Mouse (Mus musculus): Measurements from ENCODE around the gene Fndc11. TPM values are rescaled to one million over a fixed set of nuclear protein-coding genes. Genes with fewer than 3 reads are reported as not detected.
A peak's percentile ranks its signal among the peaks of the same experiment; 100 is the strongest.

The Fndc11 gene
- polyA plus RNA-seq, 1 experiment from 2014 or later: 0.59 TPM

- Histone ChIP-seq H3K4me1 (ENCODE audit: insufficient read depth, low read length) (no peaks in the 10 kb centered on the region), H3K9me3 (ENCODE audit: low read length) (no peaks in the 10 kb centered on the region), H3K9ac (replicated peaks; ENCODE audit: low read length) (no peak overlapping the region), H3K4me2 (replicated peaks; ENCODE audit: low read depth, low read length) (no peak overlapping the region), H3K27me3 (ENCODE audit: insufficient read depth, low read length) (no peaks in the 10 kb centered on the region), H3K36me3 (ENCODE audit: insufficient read depth, low read length) (no peaks in the 10 kb centered on the region; the same call in 1 of the 2 replicates), H3K27ac (ENCODE audit: low read length) (no peak overlapping the region), H3K4me3 (ENCODE audit: low read length) (no peak overlapping the region)
- WGBS: 84% methylated on average over 23 of the region's 23 CpGs
- ATAC-seq (ENCODE audit: low FRiP score, low TSS enrichment): no peak
These were observed 16.1 kb downstream of the Fndc11 start for GRCm38 (mm10) chr2:181235681-181236566.

DNA sequence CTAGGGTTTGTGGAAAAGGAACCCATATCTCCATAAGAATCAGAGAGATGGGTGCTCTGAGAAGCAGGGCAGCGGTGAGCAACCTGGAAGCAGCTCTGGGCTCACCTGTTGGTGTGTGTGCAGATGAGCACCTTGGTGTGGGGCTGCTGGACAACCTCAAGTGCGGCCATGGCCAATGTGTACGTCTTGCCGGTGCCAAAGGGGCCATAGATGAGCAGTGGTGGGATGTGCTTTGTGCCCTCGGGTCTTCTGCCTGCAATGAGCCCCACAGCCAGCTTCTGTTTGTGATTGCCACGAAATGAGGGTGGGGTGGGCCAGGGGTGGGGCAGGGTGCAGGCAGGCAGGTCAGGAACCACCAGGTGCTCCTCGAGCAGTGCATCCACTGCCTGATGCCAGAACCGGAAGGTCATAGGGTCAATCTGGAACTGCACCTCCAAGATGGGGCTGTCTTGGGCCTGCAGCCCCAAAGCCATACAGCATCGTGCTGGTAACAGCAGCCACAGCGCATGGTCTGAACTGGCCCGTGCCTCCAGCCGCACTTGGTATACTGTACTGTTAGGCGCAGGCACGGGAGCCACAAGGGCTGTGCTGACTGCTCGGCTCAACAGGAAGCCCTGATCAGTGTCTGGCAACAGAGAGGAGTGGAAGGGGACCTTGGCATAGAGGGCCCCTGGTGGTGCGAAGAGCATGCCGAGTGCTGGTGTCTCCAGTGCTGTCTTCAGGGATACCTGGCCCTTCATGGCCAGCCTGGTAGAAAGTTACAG, 17.6 kb downstream of the Fndc11 start:
- Histone ChIP-seq H3K27me3 (ENCODE audit: insufficient read depth, low read length) (no peaks in the 10 kb centered on the region), H3K4me3 (ENCODE audit: low read length) (no peak overlapping the region), H3K27ac (ENCODE audit: low read length) (no peak overlapping the region), H3K9me3 (ENCODE audit: low read length) (no peaks in the 10 kb centered on the region), H3K4me1 (ENCODE audit: insufficient read depth, low read length) (peaks cover 9% of the 10 kb centered on the region; the same call in 1 of the 2 replicates), H3K36me3 (ENCODE audit: insufficient read depth, low read length) (no peaks in the 10 kb centered on the region; the same call in 1 of the 2 replicates), H3K9ac (replicated peaks; ENCODE audit: low read length) (no peak overlapping the region), H3K4me2 (replicated peaks; ENCODE audit: low read depth, low read length) (no peak overlapping the region)
- ATAC-seq (ENCODE audit: low FRiP score, low TSS enrichment): no peak
- WGBS: 90% methylated on average over 17 of the region's 17 CpGs

- Histone ChIP-seq H3K27me3 (ENCODE audit: insufficient read depth, low read length) (no peaks in the 10 kb centered on the region), H3K4me1 (ENCODE audit: insufficient read depth, low read length) (peaks cover 9% of the 10 kb centered on the region; the same call in 1 of the 2 replicates), H3K4me3 (ENCODE audit: low read length) (no peak overlapping the region), H3K27ac (ENCODE audit: low read length) (no peak overlapping the region), H3K9ac (replicated peaks; ENCODE audit: low read length) (no peak overlapping the region), H3K36me3 (ENCODE audit: insufficient read depth, low read length) (no peaks in the 10 kb centered on the region; the same call in 1 of the 2 replicates), H3K4me2 (replicated peaks; ENCODE audit: low read depth, low read length) (no peak overlapping the region), H3K9me3 (ENCODE audit: low read length) (no peaks in the 10 kb centered on the region)
- ATAC-seq (ENCODE audit: low FRiP score, low TSS enrichment): no peak
- 69% methylated on average over 10 of the region's 10 CpGs for WGBS
These were observed 18.3 kb downstream of the Fndc11 start for GRCm38 (mm10) chr2:181238091-181238610.

DNA sequence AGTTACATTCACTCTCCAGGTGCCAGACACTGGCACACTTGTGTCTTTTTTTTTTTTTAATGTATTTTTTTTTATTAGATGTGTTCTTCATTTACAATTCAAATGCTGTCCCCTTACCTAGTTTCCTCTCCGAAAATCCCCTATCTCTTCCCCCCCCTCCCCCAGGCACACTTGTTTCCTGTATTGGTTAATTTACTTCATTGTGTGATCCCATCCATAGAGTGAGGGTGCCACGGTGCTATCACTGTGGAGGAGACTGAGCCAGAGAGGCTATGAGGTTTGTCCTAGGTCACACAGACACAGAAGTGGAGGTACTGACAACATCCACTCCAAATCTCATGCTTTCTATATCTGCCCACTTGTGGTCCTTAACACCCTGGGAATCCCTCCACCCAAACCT, 19.0 kb downstream of the Fndc11 start:
- H3K4me1 ChIP-seq (ENCODE audit: insufficient read depth, low read length): peaks cover 9% of the 10 kb centered on the region; the same call in 1 of the 2 replicates
- H3K9me3 ChIP-seq (ENCODE audit: low read length): no peaks in the 10 kb centered on the region
- no peaks in the 10 kb centered on the region; the same call in 1 of the 2 replicates for H3K36me3 ChIP-seq (ENCODE audit: insufficient read depth, low read length)
- no peak overlapping the region for H3K27ac ChIP-seq (ENCODE audit: low read length)
- H3K27me3 ChIP-seq (ENCODE audit: insufficient read depth, low read length): no peaks in the 10 kb centered on the region
- WGBS: 63% methylated on average over 2 of the region's 2 CpGs
- no peak overlapping the region for H3K9ac ChIP-seq (replicated peaks; ENCODE audit: low read length)
- H3K4me2 ChIP-seq (replicated peaks; ENCODE audit: low read depth, low read length): no peak overlapping the region
- no peak overlapping the region for H3K4me3 ChIP-seq (ENCODE audit: low read length)
- ATAC-seq (ENCODE audit: low FRiP score, low TSS enrichment): no peak

DNA sequence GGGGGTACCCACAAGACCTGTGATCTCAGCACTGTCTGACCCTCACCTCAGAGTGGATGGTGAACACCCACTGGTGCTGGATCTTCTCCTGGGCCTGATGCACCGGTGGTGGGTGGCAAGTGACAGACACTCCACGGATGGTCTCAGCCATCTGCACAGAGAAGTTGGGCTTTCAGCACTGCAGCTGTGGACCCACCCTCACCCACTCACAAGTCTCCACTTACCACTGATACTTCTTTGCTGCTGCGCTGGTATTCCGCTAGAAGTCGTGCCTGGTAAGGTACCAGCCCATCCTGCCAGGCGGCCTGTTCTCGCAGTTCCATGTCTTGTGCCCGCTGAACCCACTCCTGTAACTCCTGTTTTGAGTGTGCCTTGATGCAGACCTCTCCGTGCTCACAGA, 19.4 kb downstream of the Fndc11 start:
- no peak overlapping the region for H3K4me3 ChIP-seq (ENCODE audit: low read length)
- ATAC-seq (ENCODE audit: low FRiP score, low TSS enrichment): no peak
- H3K9ac ChIP-seq (replicated peaks; ENCODE audit: low read length): no peak overlapping the region
- H3K27me3 ChIP-seq (ENCODE audit: insufficient read depth, low read length): no peaks in the 10 kb centered on the region
- H3K4me1 ChIP-seq (ENCODE audit: insufficient read depth, low read length): peaks cover 9% of the 10 kb centered on the region; the same call in 1 of the 2 replicates
- no peak overlapping the region for H3K4me2 ChIP-seq (replicated peaks; ENCODE audit: low read depth, low read length)
- 94% methylated on average over 9 of the region's 9 CpGs for WGBS
- H3K27ac ChIP-seq (ENCODE audit: low read length): no peak overlapping the region
- H3K9me3 ChIP-seq (ENCODE audit: low read length): no peaks in the 10 kb centered on the region
- no peaks in the 10 kb centered on the region; the same call in 1 of the 2 replicates for H3K36me3 ChIP-seq (ENCODE audit: insufficient read depth, low read length)

DNA sequence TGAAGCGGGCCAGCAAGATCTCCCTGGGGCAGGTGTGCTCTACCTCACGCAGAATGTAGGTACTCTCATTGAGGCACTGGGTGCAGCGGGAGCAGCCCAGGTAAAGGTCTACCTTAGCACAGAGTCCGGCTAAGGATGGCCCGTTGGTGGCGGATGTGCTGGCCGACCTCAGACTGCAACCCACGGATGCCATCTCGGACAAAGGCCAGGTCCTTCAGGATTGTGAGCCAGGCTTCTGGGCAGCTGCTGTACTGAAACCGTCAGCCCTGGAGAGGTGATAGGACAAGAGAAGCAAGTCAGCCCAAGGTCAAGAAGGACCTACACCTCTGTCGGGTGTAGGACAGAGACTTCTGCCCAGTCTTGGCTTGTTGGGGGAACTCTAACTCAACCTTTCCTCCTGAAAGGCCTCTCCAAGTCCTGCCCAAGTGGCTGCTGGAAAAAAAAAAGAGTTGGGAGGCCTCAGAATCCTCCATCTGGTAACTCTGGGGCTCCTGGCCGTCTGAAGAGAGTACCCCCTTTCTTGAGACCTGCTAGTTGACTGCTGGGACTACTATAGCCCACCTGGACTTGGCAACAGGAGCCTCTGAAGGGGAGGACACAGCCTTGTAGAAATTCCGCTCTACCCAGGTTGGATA, 21.1 kb downstream of the Fndc11 start:
- no peak for ATAC-seq (ENCODE audit: low FRiP score, low TSS enrichment)
- Histone ChIP-seq H3K4me3 (ENCODE audit: low read length) (peak overlapping the region; percentile 61; the same call in 1 of the 2 replicates), H3K36me3 (ENCODE audit: insufficient read depth, low read length) (no peaks in the 10 kb centered on the region; the same call in 1 of the 2 replicates), H3K9me3 (ENCODE audit: low read length) (no peaks in the 10 kb centered on the region), H3K4me1 (ENCODE audit: insufficient read depth, low read length) (peaks cover 9% of the 10 kb centered on the region; the same call in 1 of the 2 replicates), H3K9ac (replicated peaks; ENCODE audit: low read length) (no peak overlapping the region), H3K4me2 (replicated peaks; ENCODE audit: low read depth, low read length) (peak overlapping the region; percentile 69), H3K27me3 (ENCODE audit: insufficient read depth, low read length) (no peaks in the 10 kb centered on the region), H3K27ac (ENCODE audit: low read length) (no peak overlapping the region)
- WGBS: 90% methylated on average over 13 of the region's 13 CpGs

DNA sequence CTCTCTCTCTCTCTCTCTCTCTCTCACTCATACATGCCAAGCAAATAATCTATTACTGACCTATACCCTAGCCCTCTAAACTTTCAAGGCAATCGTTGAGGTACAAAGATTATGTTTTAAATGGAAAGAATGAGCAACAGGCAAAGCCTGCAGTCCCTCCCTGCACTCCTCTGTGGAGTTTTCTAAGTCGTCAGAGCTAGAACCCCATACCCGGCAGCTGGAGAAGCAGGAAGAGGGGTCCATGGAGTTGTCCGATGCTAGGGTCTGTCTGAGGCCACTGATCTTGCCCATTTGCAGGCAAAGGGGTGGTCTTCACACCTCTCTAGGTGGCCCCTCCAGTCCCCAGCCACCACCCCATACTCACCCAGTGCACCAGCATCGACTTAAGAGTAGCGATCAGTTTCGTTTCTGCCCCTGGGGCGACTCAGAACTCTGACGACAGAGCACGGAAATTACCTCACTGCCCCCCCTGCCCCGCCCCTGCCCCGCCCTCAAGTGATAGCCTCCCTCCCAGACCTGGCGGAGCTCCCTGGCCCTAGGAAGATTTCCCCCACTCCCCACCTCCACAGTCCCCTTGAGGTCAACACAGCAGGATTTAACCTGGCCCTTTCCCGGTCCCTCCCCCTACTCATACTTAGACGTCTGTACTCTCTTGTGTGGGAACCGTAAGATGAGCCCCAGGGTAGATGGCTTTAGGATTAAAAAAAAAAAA, 21.9 kb downstream of the Fndc11 start, which contains the start of gene Helz2:
TSS of gene Helz2 (minus strand) at position 426 of the 712 bp plus-strand sequence.
- Histone ChIP-seq H3K9me3 (ENCODE audit: low read length) (no peaks in the 10 kb centered on the region), H3K9ac (replicated peaks; ENCODE audit: low read length) (peak within 1 kb of the TSS; percentile 70), H3K36me3 (ENCODE audit: insufficient read depth, low read length) (no peaks in the 10 kb centered on the region), H3K27me3 (ENCODE audit: insufficient read depth, low read length) (no peaks in the 10 kb centered on the region), H3K27ac (ENCODE audit: low read length) (no peak within 1 kb of the TSS), H3K4me2 (replicated peaks; ENCODE audit: low read depth, low read length) (peak within 1 kb of the TSS; percentile 69), H3K4me3 (ENCODE audit: low read length) (peak within 1 kb of the TSS; percentile 61), H3K4me1 (ENCODE audit: insufficient read depth, low read length) (peaks cover 9% of the 10 kb centered on the region; the same call in 1 of the 2 replicates)
- ATAC-seq (ENCODE audit: low FRiP score, low TSS enrichment): peak; percentile 62
- WGBS: 6% methylated on average over 16 of the region's 16 CpGs

GRCm38 (mm10) chr2:181242314-181242665, 22.5 kb downstream of the Fndc11 start:
- peaks cover 9% of the 10 kb centered on the region; the same call in 1 of the 2 replicates for H3K4me1 ChIP-seq (ENCODE audit: insufficient read depth, low read length)
- no peak overlapping the region for H3K27ac ChIP-seq (ENCODE audit: low read length)
- WGBS: 62% methylated on average over 3 of the region's 3 CpGs
- ATAC-seq (ENCODE audit: low FRiP score, low TSS enrichment): 0 out of 2 replicates have a peak, but pooled peaks have one; percentile 9
- peak overlapping the region; percentile 70 for H3K9ac ChIP-seq (replicated peaks; ENCODE audit: low read length)
- peak overlapping the region; percentile 69 for H3K4me2 ChIP-seq (replicated peaks; ENCODE audit: low read depth, low read length)
- H3K27me3 ChIP-seq (ENCODE audit: insufficient read depth, low read length): no peaks in the 10 kb centered on the region
- no peaks in the 10 kb centered on the region for H3K9me3 ChIP-seq (ENCODE audit: low read length)
- H3K4me3 ChIP-seq (ENCODE audit: low read length): peak overlapping the region; percentile 61
- no peaks in the 10 kb centered on the region for H3K36me3 ChIP-seq (ENCODE audit: insufficient read depth, low read length)
